11 mouse cellular contexts compared by ENCODE assay signal in the genomic region with DNA sequence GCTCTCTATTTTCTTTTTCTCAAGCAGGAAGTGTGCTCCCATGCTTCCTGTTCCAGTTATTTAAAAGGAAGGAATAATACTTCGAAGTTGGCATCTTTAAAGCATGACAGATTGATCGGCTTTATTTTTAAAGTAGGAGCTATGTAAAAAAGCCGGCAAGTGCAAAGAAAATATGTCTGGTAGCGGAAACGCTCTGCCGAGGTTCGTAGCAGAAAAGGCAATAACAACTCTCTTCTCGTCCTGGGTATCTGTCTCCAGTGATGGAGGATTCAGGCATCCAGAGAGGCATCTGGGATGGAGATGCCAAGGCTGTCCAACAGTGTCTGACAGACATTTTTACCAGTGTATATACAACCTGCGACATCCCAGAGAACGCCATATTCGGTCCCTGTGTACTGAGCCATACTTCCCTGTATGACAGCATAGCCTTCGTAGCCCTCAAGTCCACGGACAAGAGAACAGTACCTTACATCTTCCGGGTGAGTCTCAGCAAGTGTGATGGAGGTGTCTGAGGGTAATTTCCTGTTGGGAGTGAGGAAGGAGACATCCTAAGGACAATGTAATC. TPM values are rescaled to one million over a fixed set of nuclear protein-coding genes. Genes with fewer than 3 reads are reported as not detected.
DNase-seq lines count a peak whose midpoint lies in the region; ATAC-seq and TF ChIP-seq lines count a peak whose summit lies in the region.
"Had no signal": no experiment of that assay in that cellular context is flagged by ENCODE, and none has a peak within 500 bp of the region (broad histone marks: within the 10 kb centered on the region; RNA-seq: fewer than 3 reads in every experiment).

No protein-coding gene starts in this region.

- H3K27ac ChIP-seq in heart, embryonic 11.5 days (ENCODE audit: low read depth, low read length), result no peak overlapping the region
- no peak overlapping the region for H3K27ac ChIP-seq in limb, embryonic 14.5 days (replicated peaks; ENCODE audit: low read depth, low read length)
- H3K27ac ChIP-seq: liver, embryonic 14.5 days had no signal

- peak overlapping the region; percentile 4; the same call in 1 of the 2 replicates for H3K4me2 ChIP-seq in heart, embryonic 11.5 days
- peak overlapping the region; percentile 15; the same call in 1 of the 2 replicates for H3K4me2 ChIP-seq in limb, embryonic 14.5 days (replicated peaks; ENCODE audit: low read depth, low read length, severe bottlenecking)

- H3K27me3 ChIP-seq in heart, embryonic 11.5 days (ENCODE audit: control insufficient read depth, insufficient read depth, low read length), result peaks cover 92% of the 10 kb centered on the region
- H3K27me3 ChIP-seq in limb, embryonic 14.5 days (ENCODE audit: control insufficient read depth, insufficient read depth, low read length), result peaks cover 98% of the 10 kb centered on the region

- H3K4me1 ChIP-seq in heart, embryonic 11.5 days (ENCODE audit: control insufficient read depth, insufficient read depth, low read length), result peaks cover 10% of the 10 kb centered on the region; the same call in 1 of the 2 replicates
- peaks cover 2% of the 10 kb centered on the region; the same call in 1 of the 2 replicates for H3K4me1 ChIP-seq in limb, embryonic 14.5 days (ENCODE audit: control insufficient read depth, insufficient read depth, low read length)

- no peak for DNase-seq in heart, postnatal 4 days
- peak; percentile 19 for DNase-seq in right cerebral cortex, adult 18-20 months
- DNase-seq in right cerebral cortex, postnatal 14 days, result no peak
- DNase-seq in limb, embryonic 14.5 days (ENCODE audit: low spot score), result no peak
- no peak for DNase-seq in Muller cell, postnatal 12 days (ENCODE audit: inconsistent ontology term)
- no peak for DNase-seq in spleen, postnatal 14 days (ENCODE audit: low spot score in 2 of 2)
- DNase-seq: cerebellum, adult 9-10 months; kidney, postnatal 4 days had no signal

- ATAC-seq in heart, embryonic 11.5 days (replicated peaks; ENCODE audit: insufficient number of reproducible peaks, low FRiP score, low TSS enrichment), result no peak
- no peak for ATAC-seq in limb, embryonic 14.5 days (ENCODE audit: low FRiP score, low read depth)
- ATAC-seq in activated CD4-positive, CD25-positive, alpha-beta regulatory T cell, adult 4 months, result no peak

- H3K9ac ChIP-seq in heart, embryonic 11.5 days (ENCODE audit: low read depth, low read length), result no peak overlapping the region
- H3K9ac ChIP-seq in limb, embryonic 14.5 days (ENCODE audit: low read depth, low read length, severe bottlenecking), result no peak overlapping the region
- H3K9ac ChIP-seq: liver, embryonic 14.5 days had no signal

- no peaks in the 10 kb centered on the region for H3K36me3 ChIP-seq in heart, embryonic 11.5 days (ENCODE audit: control insufficient read depth, insufficient read depth, low read length)
- no peaks in the 10 kb centered on the region for H3K36me3 ChIP-seq in limb, embryonic 14.5 days (ENCODE audit: control insufficient read depth, insufficient read depth, low read length)

- TF ChIP-seq POLR2A in limb, embryonic 14.5 days (IDR thresholded peaks at IDR 0.05; ENCODE audit: borderline replicate concordance, extremely low read depth, insufficient read depth, insufficient read length), result no peak

- 4% methylated on average over 14 of the region's 14 CpGs for WGBS in heart, embryonic 11.5 days (ENCODE audit: insufficient replicate concordance)
- 4% methylated on average over 14 of the region's 14 CpGs for WGBS in limb, embryonic 14.5 days

- no peaks in the 10 kb centered on the region for H3K9me3 ChIP-seq in heart, embryonic 11.5 days (replicated peaks; ENCODE audit: control insufficient read depth, low read length)
- no peaks in the 10 kb centered on the region for H3K9me3 ChIP-seq in limb, embryonic 14.5 days (ENCODE audit: control insufficient read depth, low read length)

- H3K4me3 ChIP-seq in heart, embryonic 11.5 days (ENCODE audit: low read depth, low read length), result peak overlapping the region; percentile 8; the same call in 1 of the 2 replicates
- H3K4me3 ChIP-seq in limb, embryonic 14.5 days (replicated peaks; ENCODE audit: low read length), result peak overlapping the region; percentile 5; the same call in 1 of the 2 replicates

RNA-seq across cellular contexts. Expression of a gene that starts 16.1 kb away (rescaled TPM):
- polyA plus RNA-seq in heart, embryonic 11.5 days (2014; fragmentation: Nextera tagmentation; extraction: Ambion mirVana), result not detected in 2 replicates
- under 1 TPM; 0.18 to 0.41 TPM for total RNA-seq in heart, postnatal 4 days (2021)
- polyA plus RNA-seq in limb, embryonic 14.5 days (2012; rRNA removed), result 1.7 and 2.0 TPM in 2 replicates
- polyA plus RNA-seq in limb, embryonic 14.5 days (2014; fragmentation: Nextera tagmentation; extraction: Ambion mirVana), result 0.54 and 0.58 TPM in 2 replicates
- polyA plus RNA-seq in activated CD4-positive, CD25-positive, alpha-beta regulatory T cell, adult 4 months (2017; shearing (Covaris generic)), result not detected
- polyA plus RNA-seq: liver, embryonic 14.5 days had no signal
